Mouse (Mus musculus) gastrocnemius, postnatal 25 days (tissue): ENCODE data around the gene Exosc7. TPM values are rescaled to one million over a fixed set of nuclear protein-coding genes. Genes with fewer than 3 reads are reported as not detected.

ENCODE experiments used
- DNase-seq: peaks from one replicate; pipeline ENCODE4 v3.0.0; 2022
- long read RNA-seq, 2 experiments: library from polyadenylated mRNA; stranded (forward); transcript quantifications; one replicate each; pipeline ENCODE4 v2.0.0; 2021
- total RNA-seq, 2 experiments: library from RNA; stranded (reverse); gene quantifications; 1 replicate in 1 of 2; 2 replicates in 1 of 2; pipeline ENCODE4 v1.2.3; 2021

Gene Exosc7
- total RNA-seq, result 10 to 100 TPM; 17.3 to 19.6 TPM
- long read RNA-seq, experiment 1, transcript Exosc7-201 (8 exons, 1,053 nt), result major isoform, 38 of 43 reads
- long read RNA-seq, experiment 1, partial matches to known transcripts, result 2 of 43 reads
- long read RNA-seq, experiment 1, other reads (novel, unspliced or antisense), result 3 of 43 reads
- long read RNA-seq, experiment 2, transcript Exosc7-201 (8 exons, 1,053 nt), result major isoform, 38 of 43 reads
- long read RNA-seq, experiment 2, partial matches to known transcripts, result 4 of 43 reads
- long read RNA-seq, experiment 2, other reads (novel, unspliced or antisense), result 1 of 43 reads

DNA sequence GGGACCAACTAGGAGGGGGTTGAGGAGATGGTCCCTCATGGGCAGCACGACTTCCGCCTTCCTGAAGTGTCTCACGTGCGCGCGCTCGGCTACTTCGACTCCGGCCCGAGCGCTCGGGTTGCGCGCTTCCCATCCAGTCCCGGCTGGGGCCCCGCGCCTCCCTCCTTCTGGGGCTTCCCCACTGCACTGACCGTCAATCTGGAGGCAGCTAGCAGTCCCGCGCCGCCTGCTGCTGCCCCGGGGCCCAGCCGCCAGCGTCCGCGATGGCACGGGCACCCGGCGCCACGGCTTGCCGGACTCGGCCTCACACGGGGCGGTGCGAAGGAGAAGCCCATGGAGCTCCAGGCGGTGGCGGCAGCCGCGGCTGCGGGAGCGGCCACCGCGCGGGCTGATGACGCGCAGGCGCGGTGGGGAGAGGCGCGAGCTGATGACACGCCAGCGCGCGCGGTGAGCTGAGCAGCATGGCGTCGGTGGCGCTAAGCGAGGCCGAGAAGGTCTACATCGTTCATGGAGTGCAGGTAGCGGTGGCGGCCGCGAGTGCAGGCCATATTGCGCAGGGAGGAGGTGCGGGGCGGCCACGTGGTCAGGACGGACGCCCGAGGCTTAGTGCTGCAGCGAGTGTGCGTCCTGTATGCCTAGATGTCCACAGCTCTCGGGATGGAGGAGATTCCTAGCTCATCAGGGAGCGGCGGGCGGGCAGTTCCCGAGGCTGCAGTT is at the start of gene Exosc7, which contains the start of gene Zdhhc3:
Exosc7 (plus strand) TSS at position 411 of the 717 bp plus-strand sequence.
Zdhhc3 (minus strand) TSS at position 401 of the 717 bp plus-strand sequence.
- DNase-seq, result peak; percentile 85

DNA sequence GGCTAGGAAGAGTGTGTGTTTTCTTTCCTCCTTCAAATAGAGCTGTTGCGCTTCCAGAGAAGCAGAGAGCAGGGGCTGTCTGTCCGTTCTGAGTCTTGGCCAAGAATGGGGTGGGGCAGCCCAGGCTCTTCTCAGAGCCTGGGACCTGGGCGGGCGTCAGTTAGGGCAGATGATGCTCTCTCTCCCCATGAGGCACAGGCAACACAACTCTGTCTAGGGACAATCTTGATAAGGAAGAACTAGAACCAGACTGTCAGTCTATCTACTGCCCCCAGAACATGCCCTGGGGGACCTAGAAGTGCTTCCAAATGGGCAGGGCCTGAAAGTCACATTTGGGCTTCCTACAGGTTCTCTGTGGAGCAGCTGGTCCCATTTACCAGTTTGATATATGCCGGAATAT is 33.9 kb upstream of the Exosc7 start:
- DNase-seq, result no peak

DNA sequence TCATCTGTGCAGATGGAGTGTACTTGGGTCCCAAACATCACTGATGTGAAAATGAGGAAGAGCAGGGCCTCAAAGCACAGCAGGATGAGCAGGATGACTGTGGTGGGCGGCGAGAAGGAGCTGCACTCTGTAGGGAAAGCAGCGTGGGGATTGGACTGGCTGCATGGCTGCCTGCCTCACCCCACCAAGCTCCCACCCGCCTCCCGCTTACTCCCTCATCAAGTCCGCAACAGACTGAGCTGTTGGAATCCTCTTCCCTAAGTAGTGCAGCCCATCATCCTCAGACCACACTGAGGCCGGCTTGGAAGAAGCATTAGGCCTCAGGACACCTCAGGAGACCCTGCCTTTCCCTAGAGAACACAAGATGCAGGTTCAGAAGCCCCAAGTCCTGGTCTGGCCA is 32.7 kb upstream of the Exosc7 start:
- no peak for DNase-seq

DNA sequence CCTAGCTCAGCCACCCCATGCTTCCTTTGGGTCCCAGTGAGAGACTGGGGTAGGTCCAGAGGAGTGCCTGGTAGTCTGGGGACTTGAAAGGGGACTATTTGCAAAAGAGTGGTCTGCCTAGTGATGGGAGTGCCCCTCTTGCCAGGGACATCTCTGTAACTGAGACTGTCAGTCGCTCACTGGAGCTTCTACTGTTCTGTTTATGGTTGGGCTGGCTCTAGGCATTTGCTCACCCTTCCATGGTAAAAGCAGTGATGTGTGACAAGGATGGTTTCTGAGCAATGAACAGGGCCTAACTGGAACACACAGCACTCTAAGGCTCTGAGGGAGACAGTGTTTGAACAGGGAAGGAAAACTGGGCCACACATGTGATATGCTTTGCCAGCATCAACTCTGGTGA is 32.2 kb upstream of the Exosc7 start:
- DNase-seq, result no peak

DNA sequence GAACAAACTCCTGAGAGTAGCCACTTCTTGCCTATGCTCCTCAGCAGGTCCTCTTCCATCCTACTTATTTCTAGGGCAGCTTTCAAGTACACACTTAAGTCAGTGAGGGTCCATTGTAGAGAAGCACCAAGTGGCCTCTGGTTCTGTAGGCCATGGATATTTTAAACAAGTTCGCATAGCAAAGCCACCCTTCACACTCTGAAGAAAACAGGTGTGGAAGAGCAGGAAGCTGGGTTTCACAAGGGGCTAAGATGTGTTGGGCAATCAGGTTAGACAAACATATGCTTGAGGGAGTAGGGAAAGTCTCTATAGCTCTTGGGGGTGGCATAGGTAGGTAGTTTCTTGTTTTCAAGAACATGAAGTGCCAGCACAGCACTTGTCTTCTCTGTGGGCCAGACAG is 27.6 kb upstream of the Exosc7 start:
- no peak for DNase-seq

DNA sequence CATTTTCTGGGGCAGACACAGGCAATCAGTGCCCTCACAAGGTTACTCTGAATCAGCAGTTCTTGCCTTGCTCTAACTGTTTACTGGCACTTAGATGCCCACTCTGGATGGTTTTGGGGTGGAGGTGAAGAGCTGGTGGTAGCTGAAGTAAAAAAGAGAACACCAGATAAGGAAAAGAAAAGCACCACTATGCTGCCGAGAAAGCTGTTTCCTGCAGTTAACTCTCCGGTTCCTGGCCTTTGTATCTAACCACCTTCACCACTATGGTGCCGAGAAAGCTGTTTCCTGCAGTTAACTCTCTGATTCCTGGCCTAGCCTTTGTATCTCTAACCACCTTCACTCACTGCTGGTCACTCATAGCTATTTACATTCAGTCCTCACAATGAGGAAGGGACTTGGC is 25.5 kb upstream of the Exosc7 start:
- no peak for DNase-seq

DNA sequence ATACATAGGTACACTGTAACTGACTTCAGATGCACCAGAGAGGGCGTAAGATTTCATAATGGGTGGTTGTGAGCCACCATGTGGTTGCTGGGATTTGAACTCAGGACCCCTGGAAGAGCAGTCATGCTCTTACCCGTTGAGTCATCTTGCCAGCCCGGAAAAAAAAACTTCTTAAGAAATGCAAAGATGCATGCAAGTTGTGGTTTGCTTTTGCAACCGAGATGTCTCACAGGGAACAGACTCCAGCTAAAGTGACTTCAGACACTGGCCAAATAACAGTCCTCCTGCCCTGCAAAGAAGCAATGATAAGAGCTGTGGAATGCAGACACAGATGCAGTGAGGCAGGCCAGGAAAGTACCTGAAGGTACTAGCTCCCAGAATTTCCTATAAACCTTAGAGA is 22.2 kb upstream of the Exosc7 start:
- DNase-seq, result no peak

DNA sequence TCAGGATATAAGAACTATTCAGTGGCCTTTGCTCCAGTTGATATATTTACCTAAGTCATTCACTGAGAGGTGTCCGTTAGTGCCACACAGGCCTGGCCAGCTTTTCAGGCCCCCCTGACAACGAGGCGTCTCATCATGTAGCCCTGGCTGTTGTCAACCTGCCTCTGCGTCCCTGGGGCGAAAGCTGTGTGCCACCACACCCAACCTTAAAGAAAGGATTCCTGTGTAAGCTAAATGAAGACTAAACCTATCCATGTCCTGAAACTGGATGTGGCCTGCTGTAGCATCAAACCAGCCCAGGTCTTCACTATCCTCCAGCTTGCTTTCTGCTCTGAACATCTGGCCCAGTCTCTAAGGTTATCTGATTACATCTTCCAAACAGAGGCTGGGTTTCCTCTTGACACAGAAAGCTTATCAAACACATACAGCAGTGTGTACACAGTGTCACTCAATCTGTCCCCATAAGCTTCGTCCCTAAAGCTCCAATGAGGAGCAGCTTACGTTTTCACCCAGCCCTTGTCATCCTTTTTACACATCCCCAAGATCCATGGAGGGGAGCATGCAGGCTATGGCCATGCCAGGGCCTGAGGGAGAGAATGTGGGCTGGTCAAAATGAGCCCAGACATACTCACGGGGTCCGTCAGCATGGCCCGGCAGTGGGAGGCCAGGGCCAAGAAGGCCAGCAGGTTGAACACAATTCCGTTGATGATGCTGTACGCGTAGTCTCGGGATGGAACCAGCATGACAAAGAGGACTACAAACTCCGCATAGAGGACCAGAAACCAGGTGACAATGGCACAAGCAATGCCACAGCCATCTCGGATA is 13.2 kb upstream of the Exosc7 start:
- DNase-seq, result no peak

DNA sequence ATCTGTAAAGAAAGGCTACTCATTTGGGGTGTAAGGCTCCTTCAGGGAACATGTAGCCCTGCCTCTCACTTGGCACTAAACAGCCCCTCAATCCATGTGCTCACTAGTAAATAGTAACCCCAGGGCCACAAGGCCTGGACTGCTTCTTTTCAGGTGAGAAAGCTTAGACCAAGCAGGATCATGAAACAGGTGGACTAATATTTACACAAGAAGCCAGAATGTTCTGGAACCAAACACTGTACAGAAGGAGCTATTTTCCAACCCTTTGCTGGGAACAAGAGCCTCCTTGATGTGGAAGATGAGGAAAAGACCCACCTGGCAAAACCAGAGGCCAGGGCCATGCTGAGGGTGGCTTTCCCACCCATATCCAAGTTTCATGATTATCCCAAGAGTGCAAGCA is 9.6 kb upstream of the Exosc7 start:
- no peak for DNase-seq

DNA sequence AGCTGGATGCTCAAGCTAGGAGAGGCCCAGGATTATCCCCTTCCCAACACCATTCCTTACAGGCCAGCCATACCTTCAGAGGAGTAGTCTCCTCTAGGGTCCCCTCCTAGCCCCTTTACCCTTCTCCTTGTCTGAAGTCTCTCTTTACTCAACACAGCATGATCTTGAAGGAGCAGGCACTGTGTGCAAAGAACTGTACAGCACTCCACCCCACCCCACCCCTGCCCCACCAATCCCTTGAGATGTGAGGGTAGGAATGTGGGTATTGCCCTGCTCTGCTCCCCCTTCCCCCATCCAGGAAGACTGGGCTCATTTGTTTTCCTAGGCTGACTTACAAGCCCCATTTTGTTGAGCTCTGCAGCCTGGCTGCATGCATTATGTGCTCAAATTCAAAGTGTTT is 8.7 kb upstream of the Exosc7 start:
- DNase-seq, result no peak

DNA sequence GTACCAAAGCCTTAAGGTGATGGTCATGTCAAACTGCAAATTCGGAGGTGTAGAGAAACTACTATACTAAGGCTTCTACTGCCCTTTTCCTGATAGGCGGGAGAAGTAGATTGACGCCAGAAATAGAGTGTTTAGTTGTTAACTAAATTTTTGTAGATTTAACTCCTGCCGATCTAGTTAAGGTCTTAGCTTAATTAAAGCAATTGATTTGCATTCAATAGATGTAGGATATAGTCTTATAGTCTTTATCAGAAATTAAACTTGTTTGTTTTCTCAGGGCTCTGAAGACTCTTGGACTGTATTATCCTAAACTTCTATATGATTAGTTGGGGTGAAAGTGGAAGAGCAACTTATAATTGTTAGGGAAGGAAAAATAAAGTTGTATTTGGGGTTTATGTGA is 5.8 kb upstream of the Exosc7 start:
- DNase-seq, result no peak

DNA sequence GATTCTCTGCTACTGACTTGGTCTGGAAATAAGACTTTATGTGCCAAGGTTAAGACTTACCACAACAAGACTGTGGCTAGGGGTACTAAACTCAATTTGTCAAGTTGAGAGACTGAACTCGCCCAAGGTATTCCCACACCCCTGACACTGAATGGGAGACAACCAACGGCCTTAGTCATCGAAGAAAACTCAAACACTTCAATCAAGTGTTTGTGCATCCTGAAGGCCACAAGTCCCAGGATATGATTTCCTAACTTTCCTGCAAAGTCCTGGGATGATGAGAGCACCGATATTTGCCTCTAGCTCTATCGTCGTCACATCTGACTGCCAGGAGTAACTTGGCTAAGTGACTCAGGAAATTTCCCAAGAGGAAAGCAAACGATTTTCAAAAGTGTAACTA is 3.8 kb upstream of the Exosc7 start:
- DNase-seq, result no peak

DNA sequence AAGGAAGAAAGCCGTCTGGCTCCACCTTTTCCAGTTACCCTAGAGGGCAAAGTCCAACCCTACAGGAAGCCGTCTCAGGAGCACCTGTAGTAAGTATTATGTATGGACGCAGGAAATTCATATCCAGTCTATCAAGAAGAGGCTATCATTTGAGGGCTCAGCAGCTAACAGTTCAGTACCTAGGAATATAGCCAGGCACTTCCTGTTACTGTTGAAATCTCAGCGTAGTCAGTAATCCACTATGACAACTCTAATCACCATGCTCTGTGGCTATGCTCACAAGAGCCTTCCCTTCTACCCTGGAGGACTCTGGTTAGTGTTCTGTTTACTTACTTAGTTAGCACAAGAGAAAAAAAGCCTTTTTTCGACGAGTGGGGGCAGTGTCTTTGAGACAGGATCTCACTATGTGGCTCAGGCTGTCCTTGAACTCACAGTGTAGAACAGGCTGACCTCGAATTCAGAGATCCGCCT is 1.2 kb upstream of the Exosc7 start:
- DNase-seq, result no peak

DNA sequence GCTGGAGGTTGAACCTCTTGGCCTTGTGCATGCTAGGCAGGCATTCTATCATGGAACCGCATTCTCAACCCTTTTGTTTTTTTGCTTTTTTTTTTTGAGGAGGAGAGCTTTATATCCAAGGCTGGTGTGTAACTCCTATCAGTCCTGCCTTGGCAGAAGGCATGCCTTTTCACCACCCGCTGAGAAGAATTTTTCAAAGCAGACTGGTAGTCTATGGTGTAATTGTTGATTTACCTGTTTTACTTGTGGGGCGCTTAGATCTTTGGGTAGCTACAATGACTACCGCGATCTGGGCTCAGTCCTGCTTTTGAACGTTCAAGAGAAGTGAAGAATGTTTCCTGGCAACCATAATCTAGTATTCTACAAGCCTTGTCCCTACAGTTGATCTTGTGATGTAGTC is 916 bp downstream of the Exosc7 start:
- no peak for DNase-seq

DNA sequence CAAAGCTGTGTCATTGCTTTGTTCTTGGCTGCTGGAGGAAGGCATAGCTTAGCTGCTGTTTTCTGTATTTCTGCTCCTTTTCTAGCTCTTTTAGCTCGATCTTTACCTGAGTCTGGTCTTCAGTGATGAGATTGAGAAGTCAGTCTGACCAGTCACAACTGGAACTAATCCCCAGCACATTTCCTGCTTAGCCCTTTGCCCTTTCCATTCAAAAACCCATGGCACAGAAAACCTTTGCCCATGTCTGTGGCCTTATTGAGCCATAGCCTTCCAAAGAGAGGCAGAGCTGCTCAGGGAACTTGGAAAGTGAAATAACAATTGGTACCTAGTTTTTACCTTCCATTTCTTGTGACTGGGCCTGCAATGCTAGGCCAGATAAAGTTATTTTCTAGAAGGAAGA is 2.6 kb downstream of the Exosc7 start:
- DNase-seq, result no peak

DNA sequence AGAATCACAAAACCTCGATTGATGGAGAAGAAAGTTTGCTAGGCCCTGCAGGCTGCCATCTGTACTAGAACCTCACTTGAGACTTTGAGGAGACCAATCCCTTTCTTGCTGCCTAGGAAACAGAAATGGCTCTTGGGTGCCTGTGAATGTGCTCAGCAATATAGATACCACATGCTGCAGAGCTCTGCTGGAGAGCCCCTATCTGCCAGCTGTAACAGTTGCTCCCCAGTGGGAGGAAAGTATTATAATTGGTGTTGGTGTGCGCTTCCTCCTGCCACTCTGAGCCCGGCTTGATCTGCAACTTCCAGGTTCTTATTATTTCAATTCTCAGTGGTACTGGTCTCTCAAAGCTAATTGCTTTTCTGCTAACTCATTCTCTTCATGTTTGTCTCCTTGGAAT is 10.0 kb downstream of the Exosc7 start:
- no peak for DNase-seq

DNA sequence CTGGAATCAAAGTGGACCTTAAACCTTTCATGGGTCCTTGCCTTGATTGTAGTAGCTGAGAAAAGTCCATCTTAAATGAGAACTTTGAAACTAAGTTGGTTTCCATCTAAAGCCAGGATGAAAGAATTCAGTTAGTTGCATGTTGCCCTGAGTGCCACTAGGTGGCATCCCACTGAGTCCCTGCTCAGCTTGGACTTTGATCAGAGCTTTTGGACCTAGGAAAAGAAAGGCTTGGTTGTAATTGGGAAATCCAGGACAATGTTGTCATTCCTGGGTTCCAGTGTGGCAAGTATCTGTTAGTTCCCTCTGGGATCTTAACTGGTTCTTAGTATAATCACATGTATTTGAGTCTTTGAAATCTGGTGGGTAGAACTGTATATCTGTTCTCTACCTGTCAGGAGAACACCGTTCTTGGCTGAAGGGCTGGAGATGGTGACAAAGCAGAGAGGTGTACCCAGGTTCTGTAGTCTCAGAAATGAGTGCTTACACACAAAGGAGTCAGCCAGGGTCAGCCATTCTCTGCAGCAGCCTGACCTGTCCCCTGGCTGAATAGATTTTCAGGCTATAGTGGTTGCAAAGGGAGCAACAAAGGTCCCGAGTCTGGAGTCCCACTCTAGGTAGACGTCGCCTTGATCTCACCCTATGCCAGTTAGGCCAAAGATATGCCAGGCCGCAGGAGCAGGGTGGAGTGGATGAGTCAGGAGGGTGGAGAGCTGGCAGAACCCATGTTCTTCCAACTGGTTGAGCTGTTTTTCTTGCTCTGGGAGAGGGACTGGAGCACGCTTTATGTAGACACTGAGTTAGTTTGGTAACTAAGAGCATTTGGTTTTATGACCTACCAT is 10.8 kb downstream of the Exosc7 start:
- DNase-seq, result no peak

DNA sequence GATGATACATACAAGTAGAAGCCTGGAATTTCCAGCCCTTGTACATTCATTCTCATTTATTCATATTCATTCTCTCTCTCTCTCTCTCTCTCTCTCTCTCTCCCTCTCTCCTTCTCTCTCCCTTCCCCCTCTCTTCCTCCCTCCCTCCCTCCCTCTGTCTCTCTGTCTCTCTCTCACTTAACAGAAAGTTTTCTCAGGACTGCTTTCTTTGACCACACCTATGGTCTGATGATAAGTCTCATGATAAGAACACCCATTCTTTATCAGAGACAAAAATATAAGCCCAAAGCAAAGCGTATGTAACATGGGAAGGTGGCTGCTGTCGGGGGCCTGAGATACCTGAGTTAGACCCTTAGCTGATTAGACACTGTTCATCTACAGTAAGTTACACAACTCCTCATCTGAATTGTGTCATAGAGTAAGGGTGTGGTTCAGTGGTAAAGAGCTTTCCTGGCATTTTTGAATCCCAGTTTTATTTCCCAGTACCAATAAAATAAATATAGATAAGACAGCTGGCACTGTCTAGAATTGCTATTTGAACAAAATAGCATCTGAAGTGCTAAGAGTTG is 11.5 kb downstream of the Exosc7 start:
- DNase-seq, result no peak

DNA sequence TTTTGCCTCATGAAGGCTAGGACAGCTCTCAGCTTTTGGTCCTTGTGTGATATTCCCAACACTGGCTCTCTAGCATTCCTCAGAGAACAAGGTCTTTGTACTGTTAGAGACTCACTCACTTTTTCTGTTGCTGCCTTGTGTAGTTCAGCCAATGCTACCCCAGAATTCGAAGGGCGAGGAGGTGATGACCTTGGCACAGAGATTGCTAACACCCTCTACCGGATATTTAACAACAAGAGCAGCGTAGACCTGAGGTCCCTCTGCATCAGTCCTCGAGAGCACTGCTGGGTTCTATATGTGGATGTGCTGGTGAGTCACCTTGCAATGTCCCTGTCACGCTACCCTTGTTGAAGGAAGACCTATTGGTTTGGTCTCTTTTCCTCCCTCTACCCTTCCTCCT is 14.6 kb downstream of the Exosc7 start:
- DNase-seq, result no peak

DNA sequence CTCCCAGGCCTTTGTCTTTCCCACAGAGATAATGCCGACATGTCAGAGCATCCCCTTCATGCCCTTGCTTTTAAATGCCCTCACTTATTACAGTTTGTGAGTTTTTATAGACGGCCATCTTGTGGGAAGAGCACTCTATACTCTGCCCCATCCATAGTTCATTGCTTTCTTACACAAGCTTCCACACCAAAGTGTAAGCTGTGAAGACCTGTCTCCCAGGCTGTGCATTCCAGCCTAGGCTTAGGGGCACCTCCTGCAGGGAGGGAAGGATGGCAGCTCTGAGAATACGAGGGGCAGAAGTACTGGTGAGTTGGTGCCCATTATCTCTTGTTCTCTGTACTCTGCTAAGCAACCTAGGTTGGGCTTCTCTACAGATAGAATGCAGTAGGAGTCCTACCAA is 20.0 kb downstream of the Exosc7 start:
- DNase-seq, result no peak

DNA sequence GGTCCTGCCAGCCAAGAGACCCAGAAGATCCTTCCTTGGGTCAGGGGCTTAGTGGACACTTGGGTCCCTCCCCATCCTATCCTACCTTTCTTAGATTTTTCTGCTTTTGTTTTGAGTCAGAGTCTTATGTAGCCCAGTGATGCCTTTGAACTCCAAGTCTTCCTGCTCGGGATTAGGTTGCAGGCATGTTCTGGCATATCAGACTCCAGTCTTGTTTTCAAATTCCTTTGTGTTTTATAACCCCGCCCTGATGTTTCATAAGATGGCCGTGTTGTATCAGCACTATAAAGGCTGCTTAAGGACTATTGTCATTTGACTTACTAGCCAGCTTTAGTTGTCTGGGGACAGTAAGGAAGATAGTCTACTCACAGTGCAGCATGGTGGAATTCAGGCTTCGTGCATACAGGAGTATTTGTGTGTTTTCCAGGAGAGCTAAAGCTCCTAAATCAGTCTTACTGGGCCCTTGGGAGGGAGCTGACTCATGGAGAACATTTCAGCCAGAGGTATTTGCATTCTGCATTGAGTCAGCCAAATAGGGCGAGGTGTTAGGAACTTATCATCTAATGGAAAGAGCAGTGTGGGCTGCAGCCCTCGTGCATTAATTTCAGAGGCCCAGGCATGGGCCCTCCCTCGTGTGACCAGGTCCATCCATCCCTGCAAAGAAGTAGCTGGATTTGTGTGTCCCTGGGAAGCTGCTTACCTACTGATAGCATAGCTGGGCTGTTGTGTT is 24.1 kb downstream of the Exosc7 start:
- DNase-seq, result peak; percentile 46
